Mouse (Mus musculus) frontal cortex, adult 2 months (tissue): ENCODE measurements at regions not wholly inside any gene's neighbourhood (a gene's known extent, or its start where the extent isn't known, plus 50 kb on each side); places are given as distances from the start of the nearest gene placed in this dataset.

Experiments used
- DNase-seq, 2 experiments: peaks; one replicate each; pipeline ENCODE4 v3.0.0; 2022; ENCODE audit warnings: low spot score in 1 of 2; ENCODE audit errors: extremely low spot score in 1 of 2

DNA sequence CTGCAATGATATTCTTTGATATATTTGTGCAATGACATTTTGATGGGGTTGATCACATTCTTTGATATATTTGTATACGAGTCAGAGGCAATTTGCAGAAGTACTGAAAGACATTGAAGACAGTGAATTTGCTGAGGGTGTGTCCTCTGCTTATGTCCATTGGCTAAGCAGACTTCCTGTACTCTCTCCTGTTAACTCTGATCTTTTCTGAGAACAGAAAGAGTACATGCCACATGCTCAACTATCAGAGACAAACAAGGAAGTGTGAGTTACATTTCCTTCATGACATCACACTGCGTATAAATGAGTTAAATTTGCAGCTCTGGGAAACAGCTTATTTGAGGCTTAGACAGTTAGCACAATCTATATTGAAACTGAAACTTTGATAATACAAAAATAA is 104.5 kb upstream of the Egr2 start:
- DNase-seq, result no peak

DNA sequence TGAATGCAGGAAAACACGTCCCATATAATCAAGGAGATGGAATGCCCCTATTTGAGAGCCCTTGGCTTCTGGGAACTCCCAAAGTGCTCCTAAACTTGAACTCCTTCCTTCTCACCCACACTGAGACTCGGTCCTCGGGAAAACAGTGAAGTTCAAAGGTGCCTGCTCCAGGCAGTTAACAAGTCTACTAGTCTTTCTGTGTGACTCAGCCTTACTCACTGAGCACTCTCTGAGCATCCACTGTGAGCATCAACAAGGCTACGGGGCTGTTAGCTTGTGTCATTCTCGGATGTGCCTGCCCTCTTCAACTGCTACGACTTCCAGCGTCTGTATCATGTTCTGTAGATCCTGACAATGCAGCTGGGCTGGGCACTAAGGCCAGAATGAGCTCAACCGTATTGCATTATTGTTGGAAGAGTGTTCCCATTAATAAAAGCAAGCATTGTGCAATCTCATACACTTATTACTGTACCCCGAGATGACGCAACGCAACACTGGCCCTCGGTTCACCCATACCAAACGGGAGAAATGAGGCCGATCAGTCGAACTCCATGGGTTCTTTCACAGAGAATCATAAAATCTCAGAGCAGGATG is 96.1 kb upstream of the Egr2 start:
- DNase-seq, result no peak

DNA sequence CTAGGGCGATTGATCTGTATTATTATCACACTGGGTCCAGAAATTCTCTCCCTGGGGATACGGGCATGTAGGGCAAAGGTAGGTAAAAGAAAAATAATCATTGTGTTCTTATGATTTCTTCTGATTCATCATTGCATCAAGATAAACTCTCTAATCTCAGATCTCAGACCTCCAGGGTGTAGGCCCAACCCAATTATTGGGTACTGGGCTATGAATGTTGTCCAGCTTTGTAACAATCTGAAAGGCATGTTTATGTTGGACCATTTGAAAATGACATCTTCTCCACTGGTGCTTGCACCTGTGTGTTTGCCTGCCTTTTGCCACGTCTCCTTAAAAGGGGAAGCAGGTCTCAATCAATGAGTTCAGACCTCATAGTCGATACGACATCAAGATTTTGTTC is 95.4 kb upstream of the Egr2 start:
- DNase-seq, result no peak

DNA sequence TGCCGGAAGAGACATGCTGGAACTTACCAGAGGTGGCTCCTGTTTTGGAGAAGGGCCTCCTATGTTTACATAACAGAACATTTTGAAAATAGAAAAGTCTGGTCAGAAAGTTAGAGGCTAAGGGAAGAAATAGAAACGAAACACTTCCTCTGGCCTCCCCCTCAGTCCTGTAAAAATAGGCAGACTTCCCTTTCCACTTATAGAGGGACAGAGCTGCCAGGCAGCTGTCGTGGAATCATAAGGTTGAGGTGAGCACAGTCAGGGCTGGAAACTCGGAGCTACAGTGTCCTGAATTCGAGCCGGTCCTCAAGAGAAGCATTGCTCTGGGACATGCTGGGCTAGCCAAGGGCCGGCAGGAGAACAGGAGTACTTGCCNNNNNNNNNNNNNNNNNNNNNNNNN is 94.0 kb upstream of the Egr2 start:
- DNase-seq, result peak in 1 of 2 experiments; percentile 16

DNA sequence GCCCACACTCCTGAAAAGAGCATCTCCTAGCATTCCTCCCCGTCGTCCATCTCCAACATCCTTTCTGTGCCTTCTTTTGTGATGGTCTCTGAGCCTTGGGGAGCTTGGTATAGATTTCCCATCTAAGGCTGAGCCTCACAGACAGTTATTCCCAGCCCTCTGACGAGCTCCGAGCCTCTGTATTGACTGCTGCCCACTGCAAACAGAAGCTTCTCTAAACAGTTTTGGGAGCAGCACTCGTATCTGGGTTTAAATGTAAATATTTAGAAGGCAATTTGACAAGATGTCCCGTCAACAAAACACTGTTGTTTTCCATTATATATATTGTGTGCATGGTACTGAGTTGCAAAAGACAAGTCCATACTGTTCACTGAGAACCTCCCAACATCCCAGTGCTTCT is 86.4 kb upstream of the Egr2 start:
- no peak for DNase-seq

DNA sequence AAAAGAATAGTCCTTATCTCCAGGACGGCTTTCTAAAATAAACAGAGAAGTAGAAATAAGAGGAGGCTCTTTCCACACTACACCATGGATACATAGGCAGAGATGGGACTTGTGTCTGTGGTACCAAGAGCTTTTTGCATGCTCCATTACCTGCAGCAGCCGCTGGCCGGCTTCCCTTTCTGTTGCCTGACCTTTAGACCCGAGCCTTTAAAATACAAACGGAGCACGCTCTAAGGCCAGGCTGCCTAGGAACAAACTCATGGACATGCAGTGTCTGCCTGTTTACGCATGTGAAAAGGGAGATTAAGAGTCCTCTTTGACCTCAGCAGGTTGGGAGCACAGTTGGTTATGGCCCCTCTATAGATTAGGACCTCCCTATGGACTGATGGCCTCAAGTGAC is 81.1 kb upstream of the Egr2 start:
- no peak for DNase-seq

DNA sequence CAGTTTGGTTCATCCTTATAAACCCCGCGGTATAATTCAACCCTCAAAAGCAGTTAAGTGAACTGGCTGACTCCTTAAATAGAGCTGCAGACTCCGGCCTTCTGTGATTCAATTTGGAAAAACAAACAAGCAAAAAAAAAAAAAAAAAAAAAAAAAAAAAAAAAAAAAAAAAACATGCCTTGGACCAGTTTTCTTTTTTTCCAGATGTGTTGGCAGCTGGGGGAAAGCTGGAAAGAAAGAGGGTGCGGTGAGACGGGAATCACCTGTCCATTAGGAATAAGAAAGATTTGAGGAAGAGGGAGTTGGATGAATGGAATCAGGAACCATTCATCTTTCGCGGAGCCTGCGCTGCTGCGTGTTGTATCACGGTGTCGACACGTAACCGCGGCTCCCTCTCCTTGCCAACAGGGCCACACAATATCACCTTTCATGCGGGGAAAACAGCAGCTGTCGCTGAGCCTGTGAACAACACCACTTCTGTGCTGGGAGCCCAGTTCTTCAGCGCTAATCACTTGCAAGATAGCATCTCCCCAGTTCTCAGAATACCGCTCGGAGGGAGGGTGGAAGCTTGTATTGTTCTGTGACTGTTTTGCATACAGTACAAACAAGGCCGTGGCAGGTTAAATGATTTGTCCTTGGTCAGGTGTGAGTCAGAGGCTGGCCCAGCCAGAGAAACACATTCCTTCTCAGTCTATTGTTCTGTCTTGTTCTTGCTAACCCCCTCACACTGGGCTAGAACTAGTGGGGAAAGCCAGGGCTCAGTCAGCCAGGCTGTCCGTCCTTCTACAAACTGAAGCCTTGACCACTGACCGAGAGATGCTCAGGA is 76.6 kb upstream of the Egr2 start:
- DNase-seq, result no peak

DNA sequence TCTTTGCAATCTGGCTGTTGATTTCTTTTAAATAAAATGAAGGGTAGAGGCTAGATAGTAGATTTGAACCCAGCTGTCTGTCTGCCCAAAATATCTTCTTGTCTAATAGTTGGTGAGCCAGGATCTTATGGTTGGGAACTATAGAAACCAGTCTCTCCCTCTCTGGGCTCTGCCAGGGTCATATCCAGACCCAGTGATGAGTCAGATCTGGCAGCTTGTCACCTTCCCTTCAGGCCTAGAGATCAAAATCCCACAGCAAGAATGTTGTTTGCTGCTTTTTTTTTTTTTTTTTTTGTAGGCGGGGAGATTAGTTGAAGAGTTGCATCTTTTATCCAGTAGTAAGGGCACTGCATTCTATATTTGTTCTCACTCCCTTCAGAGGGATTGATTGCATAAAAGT is 74.0 kb upstream of the Egr2 start:
- DNase-seq, result no peak

DNA sequence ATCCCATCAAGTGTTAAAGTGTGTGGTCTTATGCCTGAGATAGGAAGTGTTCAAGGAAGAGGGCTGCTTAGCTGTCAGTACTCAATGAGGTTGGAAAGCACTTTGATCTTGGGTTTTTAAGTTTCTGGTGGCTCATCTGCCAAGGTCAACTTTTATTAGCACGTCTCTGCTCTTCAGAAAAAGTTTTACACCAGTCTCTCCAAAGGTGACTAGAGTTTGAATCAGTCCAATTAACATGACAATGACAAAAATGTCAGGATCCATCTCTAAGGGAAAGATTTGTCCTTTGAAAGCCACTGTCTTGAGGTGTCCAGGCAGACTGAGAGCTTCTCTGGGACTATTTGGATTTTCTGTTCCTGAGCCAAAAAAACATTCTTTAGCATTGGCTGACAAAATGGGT is 73.4 kb upstream of the Egr2 start:
- no peak for DNase-seq

DNA sequence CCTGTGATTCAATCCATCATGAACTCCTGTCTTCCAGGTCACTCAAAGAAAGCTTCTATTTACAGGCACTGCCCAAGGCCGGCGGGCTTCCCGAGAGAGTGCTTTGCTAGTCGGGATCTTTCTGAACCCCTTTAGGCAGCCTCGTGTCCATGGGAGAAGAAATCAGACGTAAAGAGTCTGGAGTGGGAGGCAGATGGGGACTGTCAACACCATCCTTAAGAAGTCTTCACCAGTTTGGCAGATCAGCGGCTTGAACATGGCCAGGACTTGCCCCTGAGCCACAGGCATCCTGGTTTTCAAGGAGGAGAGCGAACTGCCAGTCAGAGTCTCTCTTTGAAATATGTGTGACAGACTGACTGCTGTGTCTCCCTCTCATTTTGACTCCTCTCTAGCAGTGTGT is 66.6 kb upstream of the Egr2 start:
- DNase-seq, result no peak

DNA sequence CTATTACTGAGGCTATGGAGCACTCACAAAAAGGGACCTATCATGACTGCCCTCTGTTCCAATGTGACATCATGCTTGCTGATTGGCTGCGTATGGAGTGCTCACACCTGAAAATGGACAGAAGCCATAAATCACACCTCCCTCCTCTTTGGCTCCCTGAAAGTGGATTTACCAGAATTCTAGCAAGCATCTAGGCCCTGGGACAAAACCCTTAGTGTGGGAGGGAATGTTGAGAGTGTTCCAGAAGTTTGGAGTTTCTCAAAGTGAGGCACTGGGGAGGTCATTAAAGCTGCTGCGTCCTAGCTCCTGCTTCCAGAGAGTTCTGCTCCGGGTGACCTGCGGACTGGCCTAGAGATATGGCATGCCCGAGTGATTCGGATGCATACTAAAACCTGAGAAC is 62.3 kb upstream of the Egr2 start:
- DNase-seq, result no peak

DNA sequence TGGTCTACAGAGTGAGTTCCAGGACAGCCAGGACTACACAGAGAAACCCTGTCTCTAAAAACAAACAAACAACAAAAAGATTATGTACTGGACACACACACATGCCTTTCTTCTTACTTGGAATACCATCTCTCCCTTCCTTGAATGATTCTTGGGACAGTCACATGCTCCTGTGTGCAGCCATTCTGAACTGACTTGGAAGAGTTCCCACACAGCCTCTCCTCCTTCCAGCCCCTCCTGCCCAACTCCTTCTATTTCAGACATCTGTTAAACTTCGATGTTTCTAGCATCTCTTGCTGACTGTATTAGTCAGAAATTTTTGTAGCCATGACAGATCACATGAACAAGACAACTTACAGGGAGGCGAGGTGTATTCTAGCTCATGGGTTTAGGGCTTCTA is 60.9 kb upstream of the Egr2 start:
- no peak for DNase-seq

DNA sequence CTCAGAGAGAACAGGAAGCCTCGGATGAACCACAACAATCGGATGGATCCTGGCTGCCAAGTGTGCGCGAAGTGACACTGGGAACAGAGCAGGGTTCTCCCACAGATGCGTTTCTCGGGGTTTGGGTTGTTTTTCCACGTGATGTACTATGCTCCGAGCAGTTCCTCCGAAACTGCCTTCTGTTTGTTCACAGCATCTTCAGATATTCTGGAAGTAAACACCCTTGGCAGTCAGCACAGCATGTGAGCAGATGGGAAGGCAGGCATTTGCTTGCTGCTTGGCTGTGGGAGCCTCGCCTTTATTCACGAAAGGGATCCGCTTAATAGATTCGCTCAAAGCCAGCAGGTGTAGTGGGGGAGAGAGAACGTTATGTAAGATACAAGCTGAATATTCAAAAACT is 53.0 kb upstream of the Egr2 start:
- DNase-seq, result peak; percentile 44 to 73

DNA sequence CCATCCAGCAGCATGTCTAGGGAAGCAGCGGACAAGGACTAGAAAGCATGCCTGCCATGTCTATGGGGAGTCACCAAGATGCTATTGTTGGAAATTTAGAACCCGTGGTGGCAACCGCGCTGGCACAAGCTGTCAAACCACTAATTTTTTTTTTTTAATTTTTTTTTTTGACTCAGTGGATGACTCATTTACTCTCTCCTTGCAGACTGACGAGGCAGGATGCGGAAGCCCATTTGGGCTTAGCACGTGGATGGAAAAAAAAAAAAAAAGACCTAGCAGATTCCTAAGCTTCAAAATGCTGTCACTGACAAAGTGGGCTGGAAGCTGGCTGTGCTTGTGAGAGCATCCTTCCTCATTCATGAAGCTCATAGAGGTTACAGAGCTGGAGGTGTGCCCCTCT is 51.9 kb upstream of the Egr2 start:
- DNase-seq, result peak in 1 of 2 experiments; percentile 53

DNA sequence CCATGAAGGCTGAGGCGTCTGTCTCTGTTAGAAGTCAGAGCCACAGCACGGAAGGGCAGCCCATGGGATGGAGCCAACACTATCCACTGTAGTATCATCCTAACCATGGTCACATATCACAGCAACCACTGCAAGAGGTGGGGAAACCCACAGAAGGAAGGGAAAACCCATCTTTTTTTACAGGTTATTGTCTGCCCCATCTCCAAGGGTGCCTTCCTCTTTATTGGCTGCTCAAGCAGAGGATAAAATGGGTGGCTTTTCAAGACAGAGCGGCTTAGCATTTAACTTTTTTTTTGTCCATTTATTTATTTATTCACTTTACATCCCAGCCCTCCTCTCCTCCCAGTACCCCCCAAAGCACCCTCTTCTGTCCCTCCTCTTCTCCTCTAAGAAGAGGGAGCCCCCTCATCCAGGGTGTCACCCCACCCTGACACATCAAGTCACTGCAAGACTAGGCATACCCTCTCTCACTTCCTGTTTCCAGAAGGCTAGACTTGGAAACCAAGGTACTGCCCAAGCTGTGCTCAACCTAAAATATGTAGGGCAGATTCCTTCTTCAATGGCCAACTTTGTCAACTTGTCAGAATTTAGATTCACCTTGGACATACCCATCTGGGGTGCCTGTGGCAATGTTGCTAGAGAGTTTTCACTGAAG is 51.1 kb upstream of the Egr2 start:
- no peak for DNase-seq
